Mouse (Mus musculus) kidney, embryonic 14.5 days (tissue): ENCODE measurements at regions not wholly inside any gene's neighbourhood (a gene's known extent, or its start where the extent isn't known, plus 50 kb on each side); places are given as distances from the start of the nearest gene placed in this dataset.

ENCODE experiments used
- ATAC-seq: fragments of 200-750 bp; cut with Nextera tagmentation; 2 replicates; pipeline ENCODE4 v1.8.0; 2017; ENCODE audit warnings: moderate number of reproducible peaks, mild to moderate bottlenecking, moderate TSS enrichment, moderate library complexity; ENCODE audit not compliant: low FRiP score, low TSS enrichment
- H3K27ac ChIP-seq: fragments of 300-500 bp; sonication (generic); 2 replicates; pipeline ENCODE4 v1.5.1; 2014; ENCODE audit warnings: low read depth, mild to moderate bottlenecking, low read length, moderate library complexity, mixed read lengths
- H3K27me3 ChIP-seq: fragments of 300-500 bp; sonication (generic); 2 replicates; pipeline ENCODE4 v1.6.1; 2014; ENCODE audit warnings: mild to moderate bottlenecking, low read length; ENCODE audit not compliant: control insufficient read depth, insufficient read depth
- H3K36me3 ChIP-seq: fragments of 300-500 bp; sonication (generic); 2 replicates; pipeline ENCODE4 v1.6.1; 2014; ENCODE audit warnings: low read length, mixed read lengths; ENCODE audit not compliant: control insufficient read depth, insufficient read depth
- H3K4me1 ChIP-seq: fragments of 300-500 bp; sonication (generic); 2 replicates; pipeline ENCODE4 v1.6.1; 2014; ENCODE audit warnings: low read length, mixed read lengths; ENCODE audit not compliant: control insufficient read depth, insufficient read depth
- H3K4me2 ChIP-seq: fragments of 300-500 bp; sonication (generic); replicated peaks from 2 replicates; pipeline ENCODE4 v1.6.1; 2014; ENCODE audit warnings: low read depth, mild to moderate bottlenecking, low read length
- H3K4me3 ChIP-seq: fragments of 300-500 bp; sonication (generic); 2 replicates; pipeline ENCODE4 v1.5.1; 2014; ENCODE audit warnings: mild to moderate bottlenecking, low read length
- H3K9ac ChIP-seq: fragments of 300-500 bp; sonication (generic); 2 replicates; pipeline ENCODE4 v1.6.1; 2014; ENCODE audit warnings: low read depth, mild to moderate bottlenecking, low read length, moderate library complexity
- H3K9me3 ChIP-seq: fragments of 300-500 bp; sonication (generic); 2 replicates; pipeline ENCODE4 v1.6.1; 2016; ENCODE audit warnings: low read length; ENCODE audit not compliant: control insufficient read depth
- WGBS: fragments of 180-500 bp; shearing (Covaris S2); extraction: QIAGEN DNeasy Blood & Tissue Kit; methylation state at CpG from one replicate; pipeline ENCODE4 v1.1.7; 2014; 5-methylcytosine and 5-hydroxymethylcytosine counted together

- Histone ChIP-seq H3K27ac (no peak overlapping the region), H3K27me3 (no peaks in the 10 kb centered on the region), H3K4me1 (0 out of 2 replicates have a peak, but pooled peaks cover 6% of the 10 kb centered on the region), H3K4me3 (no peak overlapping the region), H3K9ac (no peak overlapping the region), H3K4me2 (no peak overlapping the region), H3K9me3 (no peaks in the 10 kb centered on the region), H3K36me3 (no peaks in the 10 kb centered on the region)
- no peak for ATAC-seq
- WGBS = 82% methylated on average over 5 of the region's 5 CpGs
These were observed 207.6 kb upstream of the Kirrel3 start for GRCm38 (mm10) chr9:34278068-34278467.

DNA sequence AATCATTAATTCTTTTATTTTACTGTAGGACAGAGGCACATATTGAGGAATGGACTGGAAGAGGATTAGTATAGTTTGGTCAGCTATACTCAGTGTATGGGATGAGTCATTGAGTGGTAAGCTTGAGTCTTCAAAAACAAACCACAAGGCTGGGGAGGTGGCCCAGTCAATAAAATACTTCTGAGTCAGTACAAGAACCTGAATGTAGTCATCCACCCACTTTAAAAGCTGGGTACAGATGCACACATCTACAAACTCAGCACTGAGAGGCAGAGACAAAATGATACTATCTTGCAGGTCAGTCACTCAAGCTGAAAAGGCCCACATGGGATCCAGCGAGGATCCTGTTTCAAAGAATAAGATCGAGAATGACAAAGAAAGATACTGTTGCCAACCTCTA, 206.3 kb upstream of the Kirrel3 start:
- Histone ChIP-seq H3K4me1 (0 out of 2 replicates have a peak, but pooled peaks cover 6% of the 10 kb centered on the region), H3K27me3 (no peaks in the 10 kb centered on the region), H3K4me2 (no peak overlapping the region), H3K9me3 (no peaks in the 10 kb centered on the region), H3K4me3 (no peak overlapping the region), H3K9ac (no peak overlapping the region), H3K36me3 (no peaks in the 10 kb centered on the region), H3K27ac (no peak overlapping the region)
- no peak for ATAC-seq
- 64% methylated on average over 2 of the region's 2 CpGs for WGBS

DNA sequence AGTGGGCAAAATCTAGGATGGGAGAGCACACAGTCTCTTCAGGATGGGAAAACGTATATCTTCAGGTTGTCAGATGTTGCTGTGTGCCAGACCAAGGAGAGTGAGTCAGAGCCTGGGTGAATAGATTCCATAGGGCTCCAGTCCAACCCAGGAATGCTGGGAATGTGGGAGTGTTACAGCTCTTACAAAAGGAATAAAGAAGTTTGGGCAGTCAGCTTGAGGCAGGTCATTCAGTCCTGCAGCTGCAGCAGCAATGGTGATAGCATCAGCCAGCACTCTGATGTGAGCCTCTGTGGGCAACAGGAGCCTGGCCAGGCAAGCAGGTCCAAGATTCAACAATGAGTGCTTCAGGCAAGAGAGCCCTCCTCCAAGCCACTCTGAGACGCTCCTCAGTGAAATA, 205.8 kb upstream of the Kirrel3 start:
- H3K4me3 ChIP-seq = no peak overlapping the region
- H3K9ac ChIP-seq = no peak overlapping the region
- ATAC-seq = peak; percentile 39; the same call in 1 of the 2 replicates
- 49% methylated on average over 2 of the region's 2 CpGs for WGBS
- no peaks in the 10 kb centered on the region for H3K9me3 ChIP-seq
- no peaks in the 10 kb centered on the region for H3K36me3 ChIP-seq
- 0 out of 2 replicates have a peak, but pooled peaks cover 6% of the 10 kb centered on the region for H3K4me1 ChIP-seq
- H3K27me3 ChIP-seq = no peaks in the 10 kb centered on the region
- H3K4me2 ChIP-seq = no peak overlapping the region
- no peak overlapping the region for H3K27ac ChIP-seq

GRCm38 (mm10) chr9:34280311-34281208, 205.1 kb upstream of the Kirrel3 start:
- H3K27ac ChIP-seq = no peak overlapping the region
- WGBS = 80% methylated on average over 11 of the region's 11 CpGs
- ATAC-seq = no peak

GRCm38 (mm10) chr9:34323571-34323970, 162.1 kb upstream of the Kirrel3 start:
- Histone ChIP-seq H3K4me3 (no peak overlapping the region), H3K9ac (no peak overlapping the region), H3K4me1 (no peaks in the 10 kb centered on the region), H3K36me3 (no peaks in the 10 kb centered on the region), H3K27me3 (no peaks in the 10 kb centered on the region), H3K9me3 (no peaks in the 10 kb centered on the region), H3K4me2 (no peak overlapping the region), H3K27ac (no peak overlapping the region)
- no peak for ATAC-seq
- WGBS = 15% methylated on average over 1 of the region's 1 CpGs

More at GRCm38 (mm10) chr9:34280311-34281208, 205.1 kb upstream of the Kirrel3 start:
- Histone ChIP-seq H3K9ac (no peak overlapping the region), H3K36me3 (no peaks in the 10 kb centered on the region), H3K4me3 (no peak overlapping the region), H3K9me3 (no peaks in the 10 kb centered on the region), H3K4me1 (0 out of 2 replicates have a peak, but pooled peaks cover 6% of the 10 kb centered on the region), H3K4me2 (no peak overlapping the region), H3K27me3 (no peaks in the 10 kb centered on the region)

GRCm38 (mm10) chr9:34328723-34329122, 157.0 kb upstream of the Kirrel3 start:
- no peaks in the 10 kb centered on the region for H3K36me3 ChIP-seq
- H3K4me1 ChIP-seq = no peaks in the 10 kb centered on the region
- no peaks in the 10 kb centered on the region for H3K27me3 ChIP-seq
- no peak overlapping the region for H3K4me2 ChIP-seq
- no peak overlapping the region for H3K9ac ChIP-seq
- no peak overlapping the region for H3K4me3 ChIP-seq
- 73% methylated on average over 1 of the region's 1 CpGs for WGBS
- no peak overlapping the region for H3K27ac ChIP-seq
- H3K9me3 ChIP-seq = no peaks in the 10 kb centered on the region
- ATAC-seq = no peak

- no peak overlapping the region for H3K4me3 ChIP-seq
- no peaks in the 10 kb centered on the region for H3K9me3 ChIP-seq
- no peaks in the 10 kb centered on the region for H3K27me3 ChIP-seq
- H3K4me2 ChIP-seq = no peak overlapping the region
- H3K4me1 ChIP-seq = no peaks in the 10 kb centered on the region
- no peak overlapping the region for H3K9ac ChIP-seq
- ATAC-seq = no peak
- H3K27ac ChIP-seq = no peak overlapping the region
- H3K36me3 ChIP-seq = no peaks in the 10 kb centered on the region
These were observed 151.6 kb upstream of the Kirrel3 start for GRCm38 (mm10) chr9:34334112-34334511.

- WGBS = 78% methylated on average over 7 of the region's 7 CpGs
- H3K27ac ChIP-seq = no peak overlapping the region
- ATAC-seq = no peak
These were observed 150.9 kb upstream of the Kirrel3 start for GRCm38 (mm10) chr9:34334555-34335468.

More at GRCm38 (mm10) chr9:34334555-34335468, 150.9 kb upstream of the Kirrel3 start:
- Histone ChIP-seq H3K27me3 (no peaks in the 10 kb centered on the region), H3K36me3 (no peaks in the 10 kb centered on the region), H3K4me2 (no peak overlapping the region), H3K4me3 (no peak overlapping the region), H3K4me1 (no peaks in the 10 kb centered on the region), H3K9ac (no peak overlapping the region), H3K9me3 (no peaks in the 10 kb centered on the region)
